In the genomic region with DNA sequence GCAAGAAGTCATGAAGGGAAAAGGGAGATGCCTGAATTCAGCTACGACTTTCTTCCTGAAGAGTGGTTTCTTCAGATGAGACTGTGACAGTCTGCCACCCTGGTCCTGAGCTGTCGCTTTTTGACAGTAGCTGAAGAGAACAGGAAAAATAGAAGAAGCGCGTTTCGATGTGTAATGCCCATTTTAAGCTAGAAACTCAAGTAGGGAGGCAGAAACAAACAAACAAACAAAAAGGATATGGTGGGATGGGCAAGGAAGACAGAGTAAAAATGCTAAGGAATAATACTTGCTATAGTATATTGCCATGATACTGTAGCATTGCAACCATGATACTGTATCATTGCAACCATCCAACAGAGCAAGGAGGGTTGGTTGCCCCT, we compare ENCODE assay signal across 9 mouse cellular contexts. TPM values are rescaled to one million over a fixed set of nuclear protein-coding genes. Genes with fewer than 3 reads are reported as not detected.
DNase-seq lines count a peak whose midpoint lies in the region; ATAC-seq lines count a peak whose summit lies in the region.
"Had no signal": no experiment of that assay in that cellular context is flagged by ENCODE, and none has a peak within 500 bp of the region (broad histone marks: within the 10 kb centered on the region; RNA-seq: fewer than 3 reads in every experiment).

No protein-coding gene starts in this region.

- peaks cover 83% of the 10 kb centered on the region for H3K27me3 ChIP-seq in kidney, embryonic 16.5 days (ENCODE audit: insufficient read depth, low read length)
- H3K27me3 ChIP-seq in embryonic facial prominence, embryonic 12.5 days, result peaks cover 80% of the 10 kb centered on the region
- peaks cover 52% of the 10 kb centered on the region for H3K27me3 ChIP-seq in hindbrain, embryonic 14.5 days (ENCODE audit: control insufficient read depth, insufficient read depth, low read length)
- H3K27me3 ChIP-seq in midbrain, embryonic 15.5 days (replicated peaks), result peaks cover 31% of the 10 kb centered on the region

- no peaks in the 10 kb centered on the region for H3K36me3 ChIP-seq in kidney, embryonic 16.5 days (ENCODE audit: insufficient read depth, low read length)
- no peaks in the 10 kb centered on the region for H3K36me3 ChIP-seq in embryonic facial prominence, embryonic 12.5 days
- no peaks in the 10 kb centered on the region for H3K36me3 ChIP-seq in hindbrain, embryonic 14.5 days (replicated peaks; ENCODE audit: control insufficient read depth, insufficient read depth)
- no peaks in the 10 kb centered on the region for H3K36me3 ChIP-seq in midbrain, embryonic 15.5 days (replicated peaks)

- peak overlapping the region; percentile 56 for H3K4me3 ChIP-seq in kidney, embryonic 16.5 days (ENCODE audit: low read length)
- H3K4me3 ChIP-seq in embryonic facial prominence, embryonic 12.5 days, result peak overlapping the region; percentile 46
- peak overlapping the region; percentile 59 for H3K4me3 ChIP-seq in hindbrain, embryonic 14.5 days (replicated peaks; ENCODE audit: low read length)
- peak overlapping the region; percentile 51 for H3K4me3 ChIP-seq in midbrain, embryonic 15.5 days

- peaks cover 21% of the 10 kb centered on the region for H3K4me1 ChIP-seq in kidney, embryonic 16.5 days (ENCODE audit: insufficient read depth, low read length)
- peaks cover 12% of the 10 kb centered on the region for H3K4me1 ChIP-seq in embryonic facial prominence, embryonic 12.5 days
- H3K4me1 ChIP-seq in hindbrain, embryonic 14.5 days (replicated peaks; ENCODE audit: control insufficient read depth, insufficient read depth, low read length), result peaks cover 37% of the 10 kb centered on the region
- H3K4me1 ChIP-seq in midbrain, embryonic 15.5 days, result peaks cover 47% of the 10 kb centered on the region

- no peak for ATAC-seq in kidney, embryonic 16.5 days (ENCODE audit: low FRiP score, low TSS enrichment)
- no peak for ATAC-seq in embryonic facial prominence, embryonic 12.5 days (ENCODE audit: insufficient number of reproducible peaks, insufficient read depth, low FRiP score, low TSS enrichment)
- ATAC-seq in hindbrain, embryonic 14.5 days (ENCODE audit: low FRiP score), result no peak
- ATAC-seq in midbrain, embryonic 15.5 days (replicated peaks), result no peak
- ATAC-seq in CD4-positive, CD25-positive, alpha-beta regulatory T cell, adult 4 months, result no peak

- no peak overlapping the region for H3K27ac ChIP-seq in kidney, embryonic 16.5 days (ENCODE audit: low read length)
- H3K27ac ChIP-seq in embryonic facial prominence, embryonic 12.5 days, result no peak overlapping the region
- H3K27ac ChIP-seq in hindbrain, embryonic 14.5 days, result peak overlapping the region; percentile 93
- H3K27ac ChIP-seq in midbrain, embryonic 15.5 days, result peak overlapping the region; percentile 76

- 6% methylated on average over 5 of the region's 5 CpGs for WGBS in kidney, embryonic 16.5 days
- WGBS in embryonic facial prominence, embryonic 12.5 days, result 9% methylated on average over 5 of the region's 5 CpGs
- WGBS in hindbrain, embryonic 14.5 days, result 8% methylated on average over 5 of the region's 5 CpGs
- WGBS in midbrain, embryonic 15.5 days, result 4% methylated on average over 5 of the region's 5 CpGs

- H3K4me2 ChIP-seq in kidney, embryonic 16.5 days (replicated peaks; ENCODE audit: low read depth, low read length), result peak overlapping the region; percentile 91
- peak overlapping the region; percentile 94 for H3K4me2 ChIP-seq in embryonic facial prominence, embryonic 12.5 days (replicated peaks)
- H3K4me2 ChIP-seq in hindbrain, embryonic 14.5 days (replicated peaks), result peak overlapping the region; percentile 96
- H3K4me2 ChIP-seq in midbrain, embryonic 15.5 days, result peak overlapping the region; percentile 96

- no peak overlapping the region for H3K9ac ChIP-seq in kidney, embryonic 16.5 days (replicated peaks; ENCODE audit: low read length)
- no peak overlapping the region; the same call in 1 of the 2 replicates for H3K9ac ChIP-seq in embryonic facial prominence, embryonic 12.5 days
- H3K9ac ChIP-seq in hindbrain, embryonic 14.5 days, result peak overlapping the region; percentile 87
- H3K9ac ChIP-seq in midbrain, embryonic 15.5 days, result peak overlapping the region; percentile 63; the same call in 1 of the 2 replicates

- DNase-seq in kidney, postnatal 4 days, result no peak
- DNase-seq in hindbrain, embryonic 14.5 days (ENCODE audit: low spot score), result no peak
- no peak for DNase-seq in spleen, postnatal 4 days (ENCODE audit: low spot score in 2 of 2)
- DNase-seq in layer of hippocampus, adult 8-10 months (ENCODE audit: low spot score in 2 of 2), result no peak

- H3K9me3 ChIP-seq in kidney, embryonic 16.5 days (ENCODE audit: low read length), result no peaks in the 10 kb centered on the region
- no peaks in the 10 kb centered on the region for H3K9me3 ChIP-seq in embryonic facial prominence, embryonic 12.5 days
- no peaks in the 10 kb centered on the region for H3K9me3 ChIP-seq in hindbrain, embryonic 14.5 days (ENCODE audit: control insufficient read depth, low read length)
- no peaks in the 10 kb centered on the region for H3K9me3 ChIP-seq in midbrain, embryonic 15.5 days

RNA-seq across cellular contexts. Expression of a gene that starts 27.9 kb away (rescaled TPM):
- 0.29 and 0.35 TPM in 2 replicates for polyA plus RNA-seq in kidney, embryonic 16.5 days (2015; fragmentation: Nextera tagmentation; extraction: Ambion mirVana)
- polyA plus RNA-seq in embryonic facial prominence, embryonic 12.5 days (2016; fragmentation: Nextera tagmentation; extraction: Ambion mirVana), result 2.7 TPM in 2 replicates
- 13.3 and 20.5 TPM in 2 replicates for polyA plus RNA-seq in hindbrain, embryonic 14.5 days (2014; fragmentation: Nextera tagmentation; extraction: Ambion mirVana)
- 4.8 and 10.0 TPM in 2 replicates for polyA plus RNA-seq in midbrain, embryonic 15.5 days (2015; fragmentation: Nextera tagmentation; extraction: Ambion mirVana)
- not detected for polyA plus RNA-seq in CD4-positive, CD25-positive, alpha-beta regulatory T cell, adult 4 months (2017; shearing (Covaris generic))
- total RNA-seq in layer of hippocampus, adult 8-10 months (2022), result 10 to 100 TPM; 10.3 to 16.0 (median 13.1) TPM

RNA-seq across cellular contexts. Expression of a gene that starts 28.2 kb away (rescaled TPM):
- 18.1 and 20.0 TPM in 2 replicates for polyA plus RNA-seq in kidney, embryonic 16.5 days (2015; fragmentation: Nextera tagmentation; extraction: Ambion mirVana)
- polyA plus RNA-seq in embryonic facial prominence, embryonic 12.5 days (2016; fragmentation: Nextera tagmentation; extraction: Ambion mirVana), result 43.1 and 44.7 TPM in 2 replicates
- polyA plus RNA-seq in hindbrain, embryonic 14.5 days (2014; fragmentation: Nextera tagmentation; extraction: Ambion mirVana), result 29.9 and 36.6 TPM in 2 replicates
- 31.9 and 33.8 TPM in 2 replicates for polyA plus RNA-seq in midbrain, embryonic 15.5 days (2015; fragmentation: Nextera tagmentation; extraction: Ambion mirVana)
- 10 to 100 TPM in 1 of 2 experiments, 1 to 10 TPM in 1; 8.3 to 13.7 TPM for polyA plus RNA-seq in CD4-positive, CD25-positive, alpha-beta regulatory T cell, adult 4 months (2017; shearing (Covaris generic))
- total RNA-seq in layer of hippocampus, adult 8-10 months (2022), result 10 to 100 TPM; 20.2 to 25.7 (median 23.6) TPM

RNA-seq across cellular contexts. Expression of a gene that starts 59.3 kb away (rescaled TPM):
- 20.1 and 23.8 TPM in 2 replicates for polyA plus RNA-seq in kidney, embryonic 16.5 days (2015; fragmentation: Nextera tagmentation; extraction: Ambion mirVana)
- 7.7 and 8.9 TPM in 2 replicates for polyA plus RNA-seq in embryonic facial prominence, embryonic 12.5 days (2016; fragmentation: Nextera tagmentation; extraction: Ambion mirVana)
- polyA plus RNA-seq in hindbrain, embryonic 14.5 days (2014; fragmentation: Nextera tagmentation; extraction: Ambion mirVana), result 4.8 and 5.9 TPM in 2 replicates
- polyA plus RNA-seq in midbrain, embryonic 15.5 days (2015; fragmentation: Nextera tagmentation; extraction: Ambion mirVana), result 5.2 and 6.2 TPM in 2 replicates
- polyA plus RNA-seq in CD4-positive, CD25-positive, alpha-beta regulatory T cell, adult 4 months (2017; shearing (Covaris generic)), result not detected
- total RNA-seq in layer of hippocampus, adult 8-10 months (2022), result 1 to 10 TPM; 5.4 to 9.2 (median 6.5) TPM
- polyA plus RNA-seq: Patski had no signal

Comparison
In these comparisons a context has a peak if more than half of its experiments do, and no peak if none do; other contexts are left out.
1. H3K27ac ChIP-seq: peak in hindbrain, embryonic 14.5 days (single experiment) and midbrain, embryonic 15.5 days (single experiment); none in kidney, embryonic 16.5 days (single experiment) and embryonic facial prominence, embryonic 12.5 days (single experiment).
2. H3K9ac ChIP-seq: peak in hindbrain, embryonic 14.5 days (single experiment) and midbrain, embryonic 15.5 days (single experiment); none in kidney, embryonic 16.5 days (single experiment) and embryonic facial prominence, embryonic 12.5 days (single experiment).
3. Peak in every context shown above with its lines, with median percentiles within 50 percentile points of each other: H3K4me2 ChIP-seq and H3K4me3 ChIP-seq.